Mouse (Mus musculus) lung, embryonic 16.5 days (tissue): ENCODE data around the gene Usp22. TPM values are rescaled to one million over a fixed set of nuclear protein-coding genes. Genes with fewer than 3 reads are reported as not detected.
"Not testable (repeated sequence)": the region's sequence is repeated elsewhere in the genome, so short reads cannot be mapped to it uniquely, and the experiment has no call there.

Source experiments
- ATAC-seq: fragments of 200-750 bp; cut with Nextera tagmentation; 2 replicates; pipeline ENCODE4 v1.8.0; 2017; ENCODE audit warnings: low read depth, mild to moderate bottlenecking, moderate library complexity
- H3K27ac ChIP-seq: fragments of 300-500 bp; sonication (generic); 2 replicates; pipeline ENCODE4 v1.5.1; 2014; ENCODE audit warnings: mild to moderate bottlenecking, control low read depth, low read length
- H3K27me3 ChIP-seq: fragments of 300-500 bp; sonication (generic); 2 replicates; pipeline ENCODE4 v1.6.1; 2014; ENCODE audit warnings: low read depth, low read length, mixed read lengths; ENCODE audit not compliant: control insufficient read depth, insufficient read depth
- H3K36me3 ChIP-seq: fragments of 300-500 bp; sonication (generic); 2 replicates; pipeline ENCODE4 v1.6.1; 2014; ENCODE audit warnings: low read length; ENCODE audit not compliant: control insufficient read depth, insufficient read depth
- H3K4me1 ChIP-seq: fragments of 300-500 bp; sonication (generic); replicated peaks from 2 replicates; pipeline ENCODE4 v1.6.1; 2014; ENCODE audit warnings: low read length, mixed read lengths; ENCODE audit not compliant: control insufficient read depth, insufficient read depth
- H3K4me2 ChIP-seq: fragments of 300-500 bp; sonication (generic); 2 replicates; pipeline ENCODE4 v1.6.1; 2014; ENCODE audit warnings: low read depth, low read length, control low read depth
- H3K4me3 ChIP-seq: fragments of 300-500 bp; sonication (generic); 2 replicates; pipeline ENCODE4 v1.5.1; 2014; ENCODE audit warnings: mild to moderate bottlenecking, low read length, control low read depth
- H3K9ac ChIP-seq: fragments of 300-500 bp; sonication (generic); 2 replicates; pipeline ENCODE4 v1.6.1; 2014; ENCODE audit warnings: low read length, control low read depth
- H3K9me3 ChIP-seq: fragments of 300-500 bp; sonication (generic); 2 replicates; pipeline ENCODE4 v1.6.1; 2016; ENCODE audit warnings: low read length; ENCODE audit not compliant: control insufficient read depth
- WGBS: fragments of 180-500 bp; shearing (Covaris S2); extraction: QIAGEN DNeasy Blood & Tissue Kit; methylation state at CpG from one replicate; pipeline ENCODE4 v1.1.7; 2014; 5-methylcytosine and 5-hydroxymethylcytosine counted together
- polyA plus RNA-seq: library from polyadenylated mRNA; unstranded; fragments of >200 nt; fragmentation: Nextera tagmentation; extraction: Ambion mirVana; gene quantifications from 2 replicates; pipeline ENCODE4 v1.2.1, GENCODE M21; 2015

Usp22 gene
- polyA plus RNA-seq, 1 experiment from 2014 or later = 103 TPM

DNA sequence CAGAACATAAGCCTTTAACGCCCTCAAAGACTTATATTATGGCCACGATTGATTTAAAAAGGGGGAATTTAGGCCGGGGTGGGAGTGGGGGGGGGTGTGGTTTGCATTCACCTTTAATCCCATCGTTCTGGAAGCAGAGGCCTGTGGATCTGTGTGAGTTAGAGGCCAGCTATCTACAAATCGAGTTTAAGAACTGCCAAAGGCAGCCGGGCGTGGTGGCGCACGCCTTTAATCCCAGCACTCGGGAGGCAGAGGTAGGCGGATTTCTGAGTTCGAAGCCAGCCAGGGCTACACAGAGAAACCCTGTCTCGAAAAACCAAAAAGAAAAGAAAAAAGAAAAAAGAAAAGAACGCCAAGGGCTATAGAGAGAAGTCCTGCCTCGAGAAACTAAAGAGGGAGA is 1.4 kb downstream of the Usp22 start:
- Histone ChIP-seq H3K4me3 (peak overlapping the region; percentile 100), H3K4me2 (peak overlapping the region; percentile 79), H3K9ac (peak overlapping the region; percentile 99)
- not testable (repeated sequence) for H3K27me3 ChIP-seq, ATAC-seq, H3K27ac ChIP-seq, H3K9me3 ChIP-seq, H3K36me3 ChIP-seq, H3K4me1 ChIP-seq
- 31% methylated on average over 15 of the region's 15 CpGs for WGBS

DNA sequence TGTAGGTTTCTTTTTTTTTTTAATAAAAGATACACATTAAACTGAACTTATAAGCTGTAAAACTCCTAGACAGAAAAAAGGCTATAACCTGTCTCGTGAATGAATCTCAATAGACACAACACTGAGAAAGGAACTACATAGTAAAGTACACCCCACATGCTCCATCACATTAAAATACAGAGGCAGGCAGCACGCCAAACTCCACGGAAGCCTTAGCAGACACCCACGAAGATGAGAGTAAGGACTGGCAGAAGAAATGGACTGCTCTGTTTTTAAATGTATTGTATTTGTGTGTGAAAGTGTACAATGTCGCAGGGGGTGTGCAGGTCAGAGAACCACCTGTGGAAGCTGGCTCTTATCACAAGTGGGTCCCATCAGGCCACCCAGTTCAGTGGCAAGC is 4.7 kb downstream of the Usp22 start:
- Histone ChIP-seq H3K9ac (no peak overlapping the region), H3K4me2 (no peak overlapping the region), H3K4me3 (no peak overlapping the region), H3K9me3 (no peaks in the 10 kb centered on the region), H3K36me3 (peaks cover 10% of the 10 kb centered on the region), H3K4me1 (peaks cover 3% of the 10 kb centered on the region), H3K27ac (no peak overlapping the region), H3K27me3 (no peaks in the 10 kb centered on the region)
- 70% methylated on average over 5 of the region's 5 CpGs for WGBS
- no peak for ATAC-seq

- H3K9me3 ChIP-seq = no peaks in the 10 kb centered on the region
- no peak for ATAC-seq
- H3K36me3 ChIP-seq = peaks cover 53% of the 10 kb centered on the region
- H3K27me3 ChIP-seq = no peaks in the 10 kb centered on the region
- no peak overlapping the region for H3K4me3 ChIP-seq
- no peak overlapping the region for H3K27ac ChIP-seq
- H3K4me1 ChIP-seq = no peaks in the 10 kb centered on the region; the same call in 1 of the 2 replicates
- WGBS = 90% methylated on average over 10 of the region's 10 CpGs
- no peak overlapping the region for H3K4me2 ChIP-seq
- H3K9ac ChIP-seq = no peak overlapping the region
Observed at GRCm38 (mm10) chr11:61164881-61165280, 10.0 kb downstream of the Usp22 start.

DNA sequence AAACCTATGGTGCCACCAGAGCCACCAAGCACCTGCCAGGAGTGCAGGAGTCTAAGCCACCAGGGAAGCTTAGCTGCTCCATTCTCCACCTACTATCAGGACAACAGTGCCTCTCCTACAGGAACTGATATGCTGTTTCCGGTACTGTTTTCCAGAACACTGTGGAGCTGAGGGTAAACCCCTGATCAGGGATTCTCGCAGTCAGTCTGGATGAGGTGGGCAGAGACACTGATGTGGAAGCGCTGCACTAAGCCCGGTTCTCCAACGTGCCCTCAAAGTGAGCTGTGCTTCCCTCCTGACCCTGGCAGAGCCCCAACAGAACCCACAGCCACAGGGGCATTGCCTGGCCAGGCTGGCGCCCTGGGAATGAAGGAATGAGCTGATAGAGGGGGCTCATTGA is 10.5 kb downstream of the Usp22 start:
- Histone ChIP-seq H3K4me1 (no peaks in the 10 kb centered on the region; the same call in 1 of the 2 replicates), H3K4me2 (no peak overlapping the region), H3K4me3 (no peak overlapping the region), H3K9me3 (no peaks in the 10 kb centered on the region), H3K36me3 (peaks cover 56% of the 10 kb centered on the region), H3K27me3 (no peaks in the 10 kb centered on the region), H3K9ac (no peak overlapping the region), H3K27ac (no peak overlapping the region)
- WGBS = 87% methylated on average over 6 of the region's 6 CpGs
- no peak for ATAC-seq

DNA sequence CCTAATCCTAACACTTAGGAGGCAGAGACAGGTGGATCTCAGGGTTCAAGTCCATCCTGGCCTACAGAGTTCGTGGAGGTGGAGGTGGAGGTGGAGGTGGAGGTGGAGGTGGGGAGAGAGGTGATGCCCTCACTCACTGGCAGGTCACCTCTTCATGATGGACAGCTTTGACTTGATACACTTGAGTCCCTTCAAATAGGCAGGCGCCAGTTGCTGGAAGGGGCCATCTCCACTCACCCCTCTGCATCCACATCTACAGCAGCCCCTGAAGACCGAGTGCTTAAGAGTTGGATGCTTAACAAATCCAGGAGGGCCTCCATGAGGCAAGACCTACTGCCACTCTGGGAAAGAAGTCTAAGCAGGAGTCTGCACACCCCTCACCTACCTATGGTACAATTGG is 11.5 kb downstream of the Usp22 start:
- Histone ChIP-seq H3K27me3 (no peaks in the 10 kb centered on the region), H3K4me3 (no peak overlapping the region), H3K9me3 (no peaks in the 10 kb centered on the region), H3K27ac (no peak overlapping the region), H3K36me3 (peaks cover 64% of the 10 kb centered on the region), H3K4me1 (no peaks in the 10 kb centered on the region), H3K4me2 (no peak overlapping the region), H3K9ac (no peak overlapping the region)
- WGBS = 86% methylated on average over 3 of the region's 3 CpGs
- no peak for ATAC-seq

- H3K4me1 ChIP-seq = no peaks in the 10 kb centered on the region
- no peak overlapping the region for H3K4me3 ChIP-seq
- no peak overlapping the region for H3K9ac ChIP-seq
- peaks cover 69% of the 10 kb centered on the region for H3K36me3 ChIP-seq
- H3K27me3 ChIP-seq = no peaks in the 10 kb centered on the region
- no peaks in the 10 kb centered on the region for H3K9me3 ChIP-seq
- WGBS = 92% methylated on average over 14 of the region's 14 CpGs
- H3K4me2 ChIP-seq = no peak overlapping the region
- no peak for ATAC-seq
- no peak overlapping the region for H3K27ac ChIP-seq
Observed at GRCm38 (mm10) chr11:61162776-61163175, 12.1 kb downstream of the Usp22 start.

- no peak for ATAC-seq
- Histone ChIP-seq H3K36me3 (peaks cover 81% of the 10 kb centered on the region), H3K4me1 (no peaks in the 10 kb centered on the region), H3K9me3 (no peaks in the 10 kb centered on the region), H3K9ac (no peak overlapping the region), H3K4me2 (no peak overlapping the region), H3K27ac (no peak overlapping the region), H3K4me3 (no peak overlapping the region), H3K27me3 (no peaks in the 10 kb centered on the region)
- whole genome bisulfite sequencing = 89% methylated on average over 13 of the region's 13 CpGs
Observed at GRCm38 (mm10) chr11:61161121-61161520, 13.7 kb downstream of the Usp22 start.

GRCm38 (mm10) chr11:61159796-61160732 is 14.8 kb downstream of the Usp22 start:
- Histone ChIP-seq H3K4me1 (no peaks in the 10 kb centered on the region), H3K27ac (no peak overlapping the region), H3K9ac (no peak overlapping the region), H3K4me2 (no peak overlapping the region), H3K27me3 (no peaks in the 10 kb centered on the region), H3K4me3 (no peak overlapping the region), H3K9me3 (no peaks in the 10 kb centered on the region), H3K36me3 (peaks cover 81% of the 10 kb centered on the region)
- ATAC-seq = no peak
- WGBS = 62% methylated on average over 11 of the region's 11 CpGs

- no peaks in the 10 kb centered on the region for H3K27me3 ChIP-seq
- no peak overlapping the region for H3K9ac ChIP-seq
- H3K27ac ChIP-seq = no peak overlapping the region
- peaks cover 80% of the 10 kb centered on the region for H3K36me3 ChIP-seq
- H3K4me3 ChIP-seq = no peak overlapping the region
- H3K4me1 ChIP-seq = no peaks in the 10 kb centered on the region
- ATAC-seq = no peak
- H3K4me2 ChIP-seq = no peak overlapping the region
- 67% methylated on average over 3 of the region's 3 CpGs for WGBS
- H3K9me3 ChIP-seq = no peaks in the 10 kb centered on the region
Observed at GRCm38 (mm10) chr11:61158141-61158540, 16.7 kb downstream of the Usp22 start.
